Mouse (Mus musculus) lung, adult 2 months (tissue): Measurements from ENCODE around the gene Abcc2. TPM values are rescaled to one million over a fixed set of nuclear protein-coding genes. Genes with fewer than 3 reads are reported as not detected.

Experiments
- DNase-seq: peaks from one replicate; pipeline ENCODE4 v3.0.0; 2022
- H3K4me1 ChIP-seq: fragments of 200-500 bp; 2 replicates; pipeline ENCODE4 v1.6.1; 2011; ENCODE audit warnings: low read length; ENCODE audit not compliant: control insufficient read depth, insufficient read depth
- H3K4me3 ChIP-seq: fragments of 200-500 bp; replicated peaks from 2 replicates; pipeline ENCODE3; 2011; ENCODE audit warnings: low read depth, mild to moderate bottlenecking, control low read depth, low read length; ENCODE audit errors: extremely low read depth
- CTCF ChIP-seq: fragments of 200-500 bp; IDR thresholded peaks from 2 replicates; pipeline ENCODE4 v1.5.1; 2011; ENCODE audit warnings: mild to moderate bottlenecking, low read length, control low read depth; ENCODE audit not compliant: insufficient read depth
- POLR2A ChIP-seq: fragments of 200-500 bp; IDR thresholded peaks from 2 replicates; pipeline ENCODE4 v1.6.1; 2011; ENCODE audit warnings: low read depth, mild to moderate bottlenecking, control low read depth, low read length, borderline replicate concordance; ENCODE audit errors: extremely low read depth
- WGBS: fragments of 180-500 bp; shearing (Covaris S2); methylation state at CpG from one replicate; pipeline ENCODE4 v1.1.7; 2018; 5-methylcytosine and 5-hydroxymethylcytosine counted together
- polyA plus RNA-seq: library from polyadenylated mRNA; depleted of rRNA; stranded (reverse); fragments of >200 nt; gene quantifications from 2 replicates; pipeline ENCODE4 v1.2.3, GENCODE M21; 2012

The Abcc2 gene
- polyA plus RNA-seq, 1 experiment = 0.13 TPM

DNA sequence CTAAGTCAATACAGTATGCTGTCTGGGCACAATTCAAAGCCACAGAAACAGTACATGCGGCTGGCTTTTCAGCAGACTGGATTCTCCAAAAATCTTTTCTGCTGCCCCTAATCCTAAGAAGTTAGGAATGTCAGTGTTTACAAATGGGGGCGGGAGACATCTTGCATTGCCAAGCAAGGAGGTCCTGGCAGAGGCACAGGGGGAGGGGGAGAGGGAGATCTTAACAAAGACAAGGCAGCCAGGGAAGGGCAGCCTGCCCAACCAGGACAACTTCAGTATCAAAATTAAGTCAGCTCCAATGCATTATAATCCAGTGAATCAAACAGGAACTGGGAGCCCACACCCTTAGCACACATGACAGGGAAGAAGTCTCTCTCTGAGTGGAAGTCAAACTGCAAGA is 94.0 kb downstream of the Abcc2 start:
- Histone ChIP-seq H3K4me1 (peaks cover 10% of the 10 kb centered on the region), H3K4me3 (no peak overlapping the region)
- TF ChIP-seq CTCF (no peak), POLR2A (no peak)
- DNase-seq = no peak
- 23% methylated on average over 2 of the region's 2 CpGs for WGBS

- WGBS = 82% methylated on average over 8 of the region's 8 CpGs
- no peak for DNase-seq
- no peak for TF ChIP-seq CTCF
- TF ChIP-seq POLR2A = no peak
- peaks cover 10% of the 10 kb centered on the region for H3K4me1 ChIP-seq
- H3K4me3 ChIP-seq = no peak overlapping the region
Observed at GRCm38 (mm10) chr19:43877364-43877763, 95.4 kb downstream of the Abcc2 start.

GRCm38 (mm10) chr19:43878111-43879092 is 96.4 kb downstream of the Abcc2 start:
- no peak for DNase-seq
- peaks cover 10% of the 10 kb centered on the region for H3K4me1 ChIP-seq
- TF ChIP-seq POLR2A (no peak), CTCF (no peak)
- WGBS = 22% methylated on average over 17 of the region's 17 CpGs
- H3K4me3 ChIP-seq = no peak overlapping the region

- H3K4me3 ChIP-seq = peak overlapping the region; percentile 50
- TF ChIP-seq CTCF = no peak
- TF ChIP-seq POLR2A = no peak
- 3% methylated on average over 41 of the region's 41 CpGs for WGBS
- H3K4me1 ChIP-seq = peaks cover 12% of the 10 kb centered on the region
- peak; percentile 49 for DNase-seq
Observed at GRCm38 (mm10) chr19:43879401-43880212, 97.6 kb downstream of the Abcc2 start.

GRCm38 (mm10) chr19:43880420-43880819 is 98.4 kb downstream of the Abcc2 start:
- TF ChIP-seq CTCF (no peak), POLR2A (no peak)
- Histone ChIP-seq H3K4me1 (peaks cover 14% of the 10 kb centered on the region), H3K4me3 (no peak overlapping the region)
- WGBS = 38% methylated on average over 3 of the region's 3 CpGs
- DNase-seq = no peak

DNA sequence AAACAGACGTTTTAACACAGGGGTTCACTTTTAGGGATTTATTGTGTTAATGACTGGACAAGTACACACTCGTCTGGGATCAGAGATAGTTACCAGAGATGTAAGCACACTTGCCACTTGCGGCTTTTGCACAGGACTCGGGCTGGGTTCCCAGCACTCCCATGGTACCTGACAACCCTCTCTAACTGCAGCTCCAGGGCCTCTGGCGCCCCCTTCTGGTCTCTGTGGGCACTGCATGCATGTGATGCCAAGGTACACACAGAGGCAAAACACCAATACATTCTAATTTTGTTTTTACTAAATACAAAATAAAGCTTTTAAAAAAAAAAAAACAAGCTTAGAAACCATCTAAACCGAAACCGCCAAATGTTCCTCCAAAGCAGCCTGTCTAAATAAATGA is 99.6 kb downstream of the Abcc2 start:
- WGBS = 87% methylated on average over 7 of the region's 7 CpGs
- no peak for DNase-seq
- TF ChIP-seq CTCF = 0 out of 2 replicates have a peak, but pooled peaks have one; percentile 9
- TF ChIP-seq POLR2A = no peak
- peaks cover 8% of the 10 kb centered on the region for H3K4me1 ChIP-seq
- no peak overlapping the region for H3K4me3 ChIP-seq

DNA sequence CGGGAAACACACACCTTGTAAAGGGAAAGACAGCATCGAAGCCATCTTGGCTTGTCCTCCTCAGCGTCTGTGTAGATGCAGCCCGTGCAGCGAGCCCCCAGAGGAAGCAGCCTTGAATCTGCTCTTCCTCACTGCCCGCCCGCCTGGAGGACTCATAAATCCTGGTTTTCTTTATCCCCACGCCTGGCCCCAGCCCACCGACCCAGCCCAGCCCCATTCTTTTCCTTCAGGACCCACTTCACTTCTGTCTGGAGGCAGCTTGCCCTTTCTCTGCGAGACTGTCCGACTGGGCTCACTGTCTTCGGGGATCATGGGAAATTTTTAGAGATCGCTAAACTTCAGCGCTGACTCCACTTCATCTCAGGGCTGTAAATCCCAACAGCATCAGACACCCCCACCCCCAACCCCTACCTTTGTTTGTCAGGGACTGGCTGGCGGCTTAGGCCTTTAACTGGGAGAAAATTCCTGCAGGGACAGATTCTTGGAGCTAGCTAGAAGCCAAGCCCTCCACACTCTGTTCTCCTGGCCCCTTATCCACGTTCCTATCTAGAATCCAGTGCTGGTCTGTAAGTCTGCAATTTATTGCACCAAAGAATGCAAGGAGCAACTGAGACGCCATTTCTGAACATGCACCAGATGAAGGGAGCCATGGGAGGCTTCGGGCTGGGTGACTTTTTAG is 101.0 kb downstream of the Abcc2 start:
- Histone ChIP-seq H3K4me3 (no peak overlapping the region), H3K4me1 (peaks cover 13% of the 10 kb centered on the region)
- WGBS = 57% methylated on average over 18 of the region's 18 CpGs
- TF ChIP-seq CTCF (no peak), POLR2A (no peak)
- no peak for DNase-seq

DNA sequence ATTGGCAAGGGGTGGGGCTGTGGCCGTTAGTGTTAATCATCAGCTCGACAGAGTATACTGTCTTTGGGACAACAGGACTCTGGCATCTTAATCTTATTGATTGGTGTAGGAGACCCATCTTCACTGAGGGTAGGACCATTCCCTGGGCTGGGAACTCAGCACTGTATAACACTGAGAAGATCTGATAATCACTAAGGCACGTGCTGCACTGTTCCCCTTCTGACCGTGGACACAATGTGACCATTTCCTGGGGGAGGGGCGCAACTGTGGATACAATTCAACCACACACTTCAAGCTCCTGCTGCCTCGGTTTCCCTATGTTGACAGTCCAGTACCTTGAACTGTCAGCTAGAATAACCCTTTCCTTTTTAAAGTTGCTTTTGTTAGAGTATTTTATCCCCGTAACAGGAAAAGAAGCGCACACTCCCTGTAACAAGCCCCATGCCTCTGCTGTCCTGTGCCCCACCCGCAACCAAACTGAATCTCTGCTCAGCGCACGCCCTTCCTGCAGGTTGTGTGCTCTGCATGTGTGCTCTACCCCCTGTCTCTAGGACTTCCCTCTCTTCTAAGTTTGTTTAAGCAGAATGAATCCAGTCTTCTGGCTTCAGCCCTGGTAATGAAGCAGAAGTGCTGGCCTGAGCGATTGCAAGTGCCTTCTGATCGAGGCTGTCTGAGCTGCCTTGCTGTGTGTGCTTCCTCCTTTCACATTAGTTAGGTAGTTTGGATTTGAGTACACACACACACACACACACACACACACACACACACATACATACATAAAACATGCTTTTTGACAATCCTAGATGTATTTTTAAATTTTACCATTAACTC is 102.9 kb downstream of the Abcc2 start:
- DNase-seq = no peak

More for the DNA sequence above, 102.9 kb downstream of the Abcc2 start:
- TF ChIP-seq CTCF (no peak), POLR2A (no peak)
- H3K4me1 ChIP-seq = peaks cover 13% of the 10 kb centered on the region
- 36% methylated on average over 13 of the region's 13 CpGs for WGBS
- no peak overlapping the region for H3K4me3 ChIP-seq
